Mouse (Mus musculus): Measurements from ENCODE around the gene Stard5. TPM values are rescaled to one million over a fixed set of nuclear protein-coding genes. Genes with fewer than 3 reads are reported as not detected.
A peak's percentile ranks its signal among the peaks of the same experiment; 100 is the strongest.

Gene Stard5
- polyA plus RNA-seq (2015; fragmentation: Nextera tagmentation; extraction: Ambion mirVana) = 47.3 and 47.4 TPM in 2 replicates

GRCm38 (mm10) chr7:83631828-83632681 is at the start of gene Stard5:
TSS of gene Stard5 (plus strand) at chr7:83631959.
- DNase-seq (ENCODE audit: low spot score) = peak; percentile 94

- no peak for DNase-seq (ENCODE audit: low spot score)
These were observed 46.9 kb upstream of the Stard5 start, which contains the start of gene Tmc3 for GRCm38 (mm10) chr7:83584639-83585471. TSS of gene Tmc3 (plus strand) at chr7:83584927.

GRCm38 (mm10) chr7:83594056-83594455 is 37.7 kb upstream of the Stard5 start:
- no peak for DNase-seq (ENCODE audit: low spot score)

GRCm38 (mm10) chr7:83597063-83597462 is 34.7 kb upstream of the Stard5 start:
- DNase-seq (ENCODE audit: low spot score) = no peak

GRCm38 (mm10) chr7:83598997-83599912 is 32.5 kb upstream of the Stard5 start:
- DNase-seq (ENCODE audit: low spot score) = no peak

GRCm38 (mm10) chr7:83599913-83600286 is 31.9 kb upstream of the Stard5 start:
- peak; percentile 58 for DNase-seq (ENCODE audit: low spot score)

- no peak for DNase-seq (ENCODE audit: low spot score)
These were observed 27.4 kb upstream of the Stard5 start for GRCm38 (mm10) chr7:83604180-83604944.

GRCm38 (mm10) chr7:83606796-83607195 is 25.0 kb upstream of the Stard5 start:
- DNase-seq (ENCODE audit: low spot score) = no peak

- peak; percentile 43 for DNase-seq (ENCODE audit: low spot score)
These were observed 21.9 kb upstream of the Stard5 start for GRCm38 (mm10) chr7:83609891-83610290.

GRCm38 (mm10) chr7:83611886-83612285 is 19.9 kb upstream of the Stard5 start:
- DNase-seq (ENCODE audit: low spot score) = no peak

- no peak for DNase-seq (ENCODE audit: low spot score)
These were observed 16.5 kb upstream of the Stard5 start for GRCm38 (mm10) chr7:83615272-83615671.

- no peak for DNase-seq (ENCODE audit: low spot score)
These were observed 15.9 kb upstream of the Stard5 start for GRCm38 (mm10) chr7:83615815-83616214.

- no peak for DNase-seq (ENCODE audit: low spot score)
These were observed 15.5 kb upstream of the Stard5 start for GRCm38 (mm10) chr7:83616268-83616667.

- DNase-seq (ENCODE audit: low spot score) = no peak
These were observed 13.1 kb upstream of the Stard5 start for GRCm38 (mm10) chr7:83618709-83619108.

- DNase-seq (ENCODE audit: low spot score) = no peak
These were observed 9.2 kb upstream of the Stard5 start for GRCm38 (mm10) chr7:83622582-83622981.

GRCm38 (mm10) chr7:83624065-83624464 is 7.7 kb upstream of the Stard5 start:
- DNase-seq (ENCODE audit: low spot score) = no peak

- no peak for DNase-seq (ENCODE audit: low spot score)
These were observed 5.1 kb upstream of the Stard5 start for GRCm38 (mm10) chr7:83626557-83627257.

GRCm38 (mm10) chr7:83627369-83627768 is 4.4 kb upstream of the Stard5 start:
- DNase-seq (ENCODE audit: low spot score) = no peak

GRCm38 (mm10) chr7:83631073-83631827 is 509 bp upstream of the Stard5 start:
- no peak for DNase-seq (ENCODE audit: low spot score)
